Mouse (Mus musculus): ENCODE results near the gene Gm16253.

GRCm38 (mm10) chr3:96575272-96575984 is 1.4 kb upstream of the Gm16253 start:
- TF ChIP-seq CTCF (IDR thresholded peaks at IDR 0.05; ENCODE audit: insufficient read depth, low read depth, low read length) (no peak), POLR2A (IDR thresholded peaks at IDR 0.05; ENCODE audit: insufficient read depth, low read depth, low read length) (no peak)
